Mouse (Mus musculus) liver, postnatal 0 days (tissue): ENCODE results near the gene Cdc27.
A peak's percentile ranks its signal among the peaks of the same experiment; 100 is the strongest.

Experiments used
- CTCF ChIP-seq: sonication (generic); IDR thresholded peaks from 2 replicates; pipeline ENCODE4 v1.5.1; 2016; ENCODE audit warnings: antibody characterized with exemption, low read depth
- EP300 ChIP-seq: IDR thresholded peaks from 2 replicates; pipeline ENCODE4 v1.6.1; 2016; ENCODE audit warnings: antibody characterized with exemption, low read depth, mild to moderate bottlenecking

DNA sequence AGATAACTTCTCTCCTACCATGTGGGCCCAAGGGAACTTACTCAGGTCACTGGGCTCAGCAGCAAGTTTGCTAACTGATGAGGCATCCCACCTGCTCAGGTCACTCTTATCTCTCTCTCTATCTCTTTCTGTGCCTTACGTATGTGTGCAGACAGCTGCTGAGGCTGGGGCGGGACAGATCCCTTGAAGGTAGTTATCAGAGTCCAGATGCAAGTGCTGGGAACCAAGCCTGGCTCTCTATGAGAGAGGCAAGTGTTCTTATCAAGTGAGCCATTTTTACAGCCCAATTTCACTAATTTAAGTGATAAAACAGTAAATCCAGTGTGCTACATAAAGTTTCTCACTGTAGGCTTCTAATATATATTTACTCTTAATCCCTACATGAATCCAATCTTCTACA is 13.6 kb downstream of the Cdc27 start:
- TF ChIP-seq CTCF, result no peak
- peak; percentile 38; the same call in 1 of the 2 replicates for TF ChIP-seq EP300
